Mouse (Mus musculus) lung, embryonic 14.5 days (tissue): ENCODE results near the gene Krtap5-1. TPM values are rescaled to one million over a fixed set of nuclear protein-coding genes. Genes with fewer than 3 reads are reported as not detected.
"Not testable (repeated sequence)": the region's sequence is repeated elsewhere in the genome, so short reads cannot be mapped to it uniquely, and the experiment has no call there.

ENCODE experiments used
- ATAC-seq: fragments of 200-750 bp; cut with Nextera tagmentation; 2 replicates; pipeline ENCODE4 v1.8.0; 2017; ENCODE audit warnings: mild to moderate bottlenecking, moderate TSS enrichment, moderate library complexity; ENCODE audit not compliant: insufficient read depth
- DNase-seq: peaks from one replicate; pipeline ENCODE4 v3.0.0-alpha.2; 2015
- H3K27ac ChIP-seq: fragments of 300-500 bp; sonication (generic); 2 replicates; pipeline ENCODE4 v1.5.1; 2014; ENCODE audit warnings: low read depth, mild to moderate bottlenecking, moderate library complexity
- H3K27me3 ChIP-seq: fragments of 300-500 bp; sonication (generic); 2 replicates; pipeline ENCODE4 v1.6.1; 2014; ENCODE audit warnings: low read length, control low read depth; ENCODE audit not compliant: insufficient read depth
- H3K36me3 ChIP-seq: fragments of 300-500 bp; sonication (generic); 2 replicates; pipeline ENCODE4 v1.6.1; 2014; ENCODE audit warnings: control low read depth; ENCODE audit not compliant: insufficient read depth
- H3K4me1 ChIP-seq: fragments of 300-500 bp; sonication (generic); 2 replicates; pipeline ENCODE4 v1.6.1; 2014; ENCODE audit warnings: antibody characterized with exemption, control low read depth; ENCODE audit not compliant: insufficient read depth
- H3K4me2 ChIP-seq: fragments of 300-500 bp; sonication (generic); 2 replicates; pipeline ENCODE4 v1.6.1; 2014; ENCODE audit warnings: mild to moderate bottlenecking
- H3K4me3 ChIP-seq: fragments of 300-500 bp; sonication (generic); 2 replicates; pipeline ENCODE4 v1.5.1; 2014; ENCODE audit warnings: low read depth, low read length
- H3K9ac ChIP-seq: fragments of 300-500 bp; sonication (generic); 2 replicates; pipeline ENCODE4 v1.6.1; 2014
- H3K9me3 ChIP-seq: fragments of 300-500 bp; sonication (generic); 2 replicates; pipeline ENCODE4 v1.6.1; 2016; ENCODE audit warnings: low read depth, low read length, control low read depth
- CTCF ChIP-seq: IDR thresholded peaks from 2 replicates; pipeline ENCODE4 v1.5.1; 2016; ENCODE audit warnings: antibody characterized with exemption, low read depth
- WGBS: fragments of 180-500 bp; shearing (Covaris S2); extraction: QIAGEN DNeasy Blood & Tissue Kit; methylation state at CpG from one replicate; pipeline ENCODE4 v1.1.7; 2014; 5-methylcytosine and 5-hydroxymethylcytosine counted together
- polyA plus RNA-seq: library from polyadenylated mRNA; unstranded; fragments of >200 nt; fragmentation: Nextera tagmentation; extraction: Ambion mirVana; gene quantifications from 2 replicates; pipeline ENCODE4 v1.2.1, GENCODE M21; 2014

Gene Krtap5-1
- not detected in 2 replicates for polyA plus RNA-seq

DNA sequence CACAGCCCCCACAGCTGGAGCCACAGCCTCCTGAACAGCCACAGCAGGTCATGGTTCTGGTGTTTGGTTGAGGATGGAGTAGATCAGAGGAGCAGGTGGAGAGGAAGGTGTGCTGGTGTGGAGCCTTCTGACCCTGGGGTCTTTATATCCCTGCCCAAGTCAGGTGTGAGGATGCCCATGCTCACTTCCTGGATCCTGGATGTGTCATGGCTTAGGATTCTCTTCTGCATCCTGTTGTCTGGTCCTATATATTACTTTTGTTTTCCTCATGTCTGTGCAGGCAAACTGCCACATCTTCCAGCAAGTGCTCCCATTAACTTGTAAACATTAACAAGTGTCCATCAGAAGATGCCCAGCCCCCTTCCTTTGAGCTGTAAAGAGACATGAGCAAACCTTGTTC, at the start of gene Krtap5-1:
Gene Krtap5-1, minus strand, starts transcription at position 101 of the 400 bp plus-strand sequence.
- not testable (repeated sequence) for H3K27ac ChIP-seq, H3K36me3 ChIP-seq, H3K4me3 ChIP-seq, H3K4me1 ChIP-seq, H3K4me2 ChIP-seq, ATAC-seq, H3K9me3 ChIP-seq, H3K27me3 ChIP-seq, H3K9ac ChIP-seq, DNase-seq

DNA sequence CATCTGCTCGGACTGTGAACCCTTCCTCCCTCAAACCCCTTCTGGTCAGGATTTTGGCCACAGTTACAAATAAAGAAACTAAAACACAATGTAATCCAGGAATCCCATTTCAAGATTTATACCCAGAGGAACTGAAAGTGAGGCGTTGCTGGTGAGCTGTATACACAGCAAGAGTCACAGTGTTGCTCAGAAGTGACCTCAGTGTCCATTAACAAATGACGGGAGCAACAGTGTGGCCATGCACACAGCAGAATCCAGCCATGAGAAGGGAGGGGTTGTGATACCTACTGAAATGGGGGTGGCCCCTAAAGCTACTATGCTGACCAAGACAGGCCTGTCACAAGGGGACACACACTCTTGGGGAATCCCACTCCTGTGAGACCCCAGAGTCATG, 45.3 kb upstream of the Krtap5-1 start:
- WGBS: 51% methylated on average over 3 of the region's 3 CpGs

DNA sequence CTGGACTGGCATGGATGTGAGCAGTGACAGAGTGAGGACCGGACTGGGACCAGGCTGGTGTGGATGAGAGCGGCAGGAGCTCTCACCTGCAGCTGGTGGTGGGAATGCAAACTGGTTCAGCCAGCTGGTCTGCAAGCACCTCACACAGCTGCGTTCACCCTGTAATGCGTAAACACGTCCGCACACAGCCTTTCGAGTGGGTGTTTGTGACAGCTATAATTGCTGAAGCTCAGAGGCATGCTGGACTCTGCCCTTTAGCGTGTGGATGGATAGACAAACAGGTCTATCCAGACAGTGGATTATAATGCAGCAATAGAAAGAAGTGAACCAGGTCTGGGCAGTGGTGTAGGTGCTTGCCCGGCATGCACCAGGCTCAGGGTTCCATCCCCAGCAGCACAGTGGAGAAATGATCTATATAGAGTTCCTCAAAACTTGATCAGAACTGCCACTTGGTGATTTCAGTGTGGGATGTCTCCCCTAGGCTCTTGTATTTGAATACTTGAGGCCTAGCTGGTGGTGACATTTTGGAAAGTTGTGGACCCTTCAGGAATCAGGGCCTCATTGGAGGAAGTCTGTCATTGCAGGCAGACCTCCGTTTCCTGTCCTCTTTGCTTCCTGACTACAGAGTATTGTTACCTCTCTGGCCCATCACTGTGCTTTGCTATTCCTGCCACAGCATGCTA, 44.8 kb upstream of the Krtap5-1 start:
- Histone ChIP-seq H3K4me1 (peaks cover 2% of the 10 kb centered on the region; the same call in 1 of the 2 replicates), H3K9ac (0 out of 2 replicates have a peak overlapping the region, but pooled peaks have one; percentile 10), H3K27me3 (no peaks in the 10 kb centered on the region), H3K9me3 (no peaks in the 10 kb centered on the region), H3K4me3 (no peak overlapping the region), H3K4me2 (peak overlapping the region; percentile 7; the same call in 1 of the 2 replicates), H3K27ac (0 out of 2 replicates have a peak overlapping the region, but pooled peaks have one; percentile 19), H3K36me3 (no peaks in the 10 kb centered on the region)
- DNase-seq (peak; percentile 42), ATAC-seq (peak; percentile 61)
- 33% methylated on average over 10 of the region's 10 CpGs for WGBS
- no peak for TF ChIP-seq CTCF

More for the DNA sequence above, 45.3 kb upstream of the Krtap5-1 start:
- Histone ChIP-seq H3K4me2 (no peak overlapping the region), H3K4me1 (peaks cover 2% of the 10 kb centered on the region; the same call in 1 of the 2 replicates), H3K27ac (no peak overlapping the region), H3K27me3 (no peaks in the 10 kb centered on the region), H3K4me3 (no peak overlapping the region), H3K9me3 (no peaks in the 10 kb centered on the region), H3K9ac (no peak overlapping the region), H3K36me3 (no peaks in the 10 kb centered on the region)
- DNase-seq (no peak), ATAC-seq (no peak)
- TF ChIP-seq CTCF: no peak

DNA sequence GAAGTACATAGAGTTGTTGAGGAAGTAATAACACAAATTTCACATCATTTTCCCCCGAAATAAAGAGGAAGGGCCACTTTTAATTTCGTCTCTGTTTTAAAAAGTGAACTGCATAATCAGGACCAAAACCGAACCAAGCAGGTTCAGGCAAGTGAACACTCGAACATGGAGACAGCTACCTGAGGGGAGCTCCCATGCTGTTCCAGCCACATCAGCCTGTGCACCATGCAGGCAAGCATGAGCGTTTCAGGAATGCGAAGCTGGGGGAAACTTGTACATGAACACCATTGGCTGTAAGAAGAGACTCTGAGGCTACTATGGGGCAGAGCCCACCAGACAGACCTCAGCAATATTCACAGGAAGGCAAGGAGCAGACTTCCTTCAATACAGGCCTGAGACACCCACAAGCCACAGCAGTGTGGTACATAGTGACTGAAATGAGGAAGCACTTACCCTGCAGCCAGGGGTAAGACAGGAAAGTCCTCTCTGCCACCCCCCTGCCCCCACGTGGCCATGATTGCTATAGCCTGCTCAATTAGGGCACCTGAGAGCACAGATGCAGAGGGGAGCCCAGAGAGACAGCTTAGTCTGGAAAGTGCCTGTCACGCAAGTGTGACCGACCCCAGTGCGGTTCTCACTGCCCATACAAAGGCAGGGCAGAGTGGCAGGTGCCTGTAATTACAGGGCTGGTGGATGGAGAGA, 43.5 kb upstream of the Krtap5-1 start:
- Histone ChIP-seq H3K27me3 (no peaks in the 10 kb centered on the region), H3K9ac (0 out of 2 replicates have a peak overlapping the region, but pooled peaks have one; percentile 2), H3K36me3 (no peaks in the 10 kb centered on the region), H3K9me3 (no peaks in the 10 kb centered on the region), H3K4me3 (no peak overlapping the region), H3K27ac (no peak overlapping the region), H3K4me2 (no peak overlapping the region), H3K4me1 (peaks cover 2% of the 10 kb centered on the region; the same call in 1 of the 2 replicates)
- peak; percentile 32 for TF ChIP-seq CTCF
- WGBS: 52% methylated on average over 10 of the region's 10 CpGs
- ATAC-seq (no peak), DNase-seq (no peak)

DNA sequence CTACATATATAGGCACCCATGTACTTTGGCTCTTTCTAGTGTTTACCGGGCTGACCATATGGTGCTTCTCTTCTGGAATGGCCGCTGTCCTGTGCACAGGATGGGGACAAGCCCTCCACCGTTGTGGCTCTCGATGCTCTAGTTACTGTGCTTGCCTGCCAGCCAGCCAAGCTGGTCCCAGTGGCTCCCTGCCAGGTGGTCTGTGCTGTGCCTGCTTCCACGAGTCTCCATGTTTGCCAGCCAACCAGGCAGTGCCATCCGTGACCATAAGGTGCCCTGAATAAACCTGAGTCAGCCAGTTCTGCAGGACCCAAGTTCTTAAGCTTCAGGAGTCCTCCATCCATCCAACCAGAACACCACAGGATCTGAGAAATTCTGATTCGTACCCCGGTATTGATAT, 38.2 kb upstream of the Krtap5-1 start:
- no peak for TF ChIP-seq CTCF
- no peak for ATAC-seq
- H3K27ac ChIP-seq: no peak overlapping the region

DNA sequence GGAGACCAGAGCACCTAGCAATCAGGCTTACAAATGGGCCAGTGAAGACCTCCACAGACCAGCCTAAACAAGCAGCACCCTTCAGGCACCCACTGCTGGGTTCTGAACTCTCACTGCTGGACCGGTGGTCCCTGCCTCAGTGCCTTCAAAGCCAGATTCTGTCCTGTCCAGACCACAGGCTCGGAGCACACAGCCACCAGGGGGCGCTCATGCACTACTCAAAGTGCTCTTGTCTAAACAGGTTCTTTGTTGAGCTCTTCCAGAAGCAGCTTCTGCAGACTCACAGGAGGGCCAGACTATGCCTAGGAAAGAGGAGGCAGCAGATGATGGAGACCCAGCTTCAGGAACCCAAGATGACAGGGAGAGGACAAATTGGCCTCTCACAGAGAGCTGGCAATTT, 37.3 kb upstream of the Krtap5-1 start:
- H3K27ac ChIP-seq: no peak overlapping the region

More for the DNA sequence above, 38.2 kb upstream of the Krtap5-1 start:
- 87% methylated on average over 8 of the region's 8 CpGs for WGBS
- no peak for DNase-seq
- H3K9ac ChIP-seq: no peak overlapping the region
- H3K36me3 ChIP-seq: no peaks in the 10 kb centered on the region
- H3K4me2 ChIP-seq: no peak overlapping the region
- H3K4me1 ChIP-seq: no peaks in the 10 kb centered on the region
- no peak overlapping the region for H3K4me3 ChIP-seq
- no peaks in the 10 kb centered on the region for H3K9me3 ChIP-seq
- no peaks in the 10 kb centered on the region for H3K27me3 ChIP-seq

DNA sequence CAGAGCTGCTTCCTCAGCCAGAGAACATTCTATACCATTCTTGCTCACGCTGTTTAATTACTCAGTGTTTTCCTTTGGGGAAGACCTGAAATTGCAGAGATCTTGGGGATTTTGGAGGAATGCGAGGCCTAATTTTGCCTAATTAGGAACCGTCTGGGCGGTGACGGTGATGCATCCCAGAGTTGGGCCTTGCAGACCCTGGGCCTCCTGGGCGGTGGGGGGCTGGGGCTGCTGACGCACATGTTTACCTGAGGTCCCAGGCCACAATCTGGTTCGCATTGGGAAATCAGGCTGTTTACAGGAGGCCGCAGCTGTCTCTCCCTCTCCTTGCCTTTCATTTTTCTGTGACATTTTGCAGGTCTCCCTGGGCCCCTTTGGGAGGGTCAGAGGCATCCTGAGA, 35.8 kb upstream of the Krtap5-1 start:
- DNase-seq, H3K36me3 ChIP-seq, H3K4me2 ChIP-seq, H3K27me3 ChIP-seq, H3K9me3 ChIP-seq, ATAC-seq, H3K4me3 ChIP-seq, H3K4me1 ChIP-seq, H3K27ac ChIP-seq, H3K9ac ChIP-seq: not testable (repeated sequence)
- 65% methylated on average over 2 of the region's 9 CpGs for WGBS

More for the DNA sequence above, 37.3 kb upstream of the Krtap5-1 start:
- Histone ChIP-seq H3K27me3 (no peaks in the 10 kb centered on the region), H3K4me2 (no peak overlapping the region), H3K9ac (no peak overlapping the region), H3K9me3 (no peaks in the 10 kb centered on the region), H3K36me3 (no peaks in the 10 kb centered on the region), H3K4me3 (no peak overlapping the region), H3K4me1 (no peaks in the 10 kb centered on the region)
- WGBS: 2% methylated on average over 3 of the region's 3 CpGs
- ATAC-seq: peak; percentile 83
- peak; percentile 99 for DNase-seq
- TF ChIP-seq CTCF: peak; percentile 98
